Mouse (Mus musculus) spleen, adult 2 months (tissue): ENCODE data around the gene Tm9sf4.

Experiments
- CTCF ChIP-seq: fragments of 200-500 bp; IDR thresholded peaks from 2 replicates; pipeline ENCODE4 v1.5.1; 2011; ENCODE audit warnings: mild to moderate bottlenecking, inconsistent platforms; ENCODE audit not compliant: insufficient read depth, insufficient read length, insufficient replicate concordance; ENCODE audit errors: extremely low read depth
- POLR2A ChIP-seq: fragments of 200-500 bp; IDR thresholded peaks from 2 replicates; pipeline ENCODE4 v1.6.1; 2011; ENCODE audit warnings: low read depth, low read length, inconsistent platforms

DNA sequence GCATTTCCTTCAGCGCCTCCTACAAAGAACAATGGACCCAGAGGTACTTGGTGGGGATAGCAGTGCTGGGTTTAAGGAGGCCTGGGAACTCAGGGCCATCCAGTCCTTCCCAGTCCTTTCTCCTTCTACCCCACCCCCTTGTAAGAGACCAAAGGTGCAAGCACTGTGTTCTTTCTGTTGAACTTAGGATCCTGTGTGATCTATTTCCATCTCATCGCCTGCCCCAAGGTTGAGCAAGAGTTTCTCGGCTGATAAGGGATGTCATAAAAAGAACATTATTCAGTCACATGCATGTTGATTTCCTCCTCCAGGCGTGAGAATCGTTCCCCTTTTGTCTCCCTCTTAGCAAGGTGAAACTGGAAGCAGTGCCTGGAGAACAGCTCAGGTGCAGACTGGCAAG lies 88.6 kb downstream of the Tm9sf4 start:
- TF ChIP-seq CTCF (no peak), POLR2A (no peak)
